Mouse (Mus musculus): ENCODE measurements around the gene Ifitm6. TPM values are rescaled to one million over a fixed set of nuclear protein-coding genes. Genes with fewer than 3 reads are reported as not detected.

Ifitm6 gene
- total RNA-seq, 2 experiments from 2014 or later: 22.5 to 48.1 TPM

- 0 out of 2 replicates have a peak, but pooled peaks have one; percentile 8 for ATAC-seq (replicated peaks; ENCODE audit: poor library complexity, severe bottlenecking)
These were observed 29.3 kb upstream of the Ifitm6 start for GRCm38 (mm10) chr7:141046931-141047580.

- ATAC-seq (replicated peaks; ENCODE audit: poor library complexity, severe bottlenecking): no peak
These were observed 24.8 kb upstream of the Ifitm6 start for GRCm38 (mm10) chr7:141042539-141042938.

- ATAC-seq (replicated peaks; ENCODE audit: poor library complexity, severe bottlenecking): no peak
These were observed 23.9 kb upstream of the Ifitm6 start for GRCm38 (mm10) chr7:141041661-141042060.

GRCm38 (mm10) chr7:141040867-141041606 lies 23.3 kb upstream of the Ifitm6 start:
- no peak for ATAC-seq (replicated peaks; ENCODE audit: poor library complexity, severe bottlenecking)

GRCm38 (mm10) chr7:141039386-141040107 lies 21.8 kb upstream of the Ifitm6 start:
- ATAC-seq (replicated peaks; ENCODE audit: poor library complexity, severe bottlenecking): no peak

GRCm38 (mm10) chr7:141038090-141039032 lies 20.6 kb upstream of the Ifitm6 start:
- peak; percentile 31 for ATAC-seq (replicated peaks; ENCODE audit: poor library complexity, severe bottlenecking)

GRCm38 (mm10) chr7:141036624-141037023 lies 18.9 kb upstream of the Ifitm6 start:
- peak; percentile 89 for ATAC-seq (replicated peaks; ENCODE audit: poor library complexity, severe bottlenecking)

- no peak for ATAC-seq (replicated peaks; ENCODE audit: poor library complexity, severe bottlenecking)
These were observed 14.9 kb upstream of the Ifitm6 start for GRCm38 (mm10) chr7:141032458-141033167.

GRCm38 (mm10) chr7:141030390-141030789 lies 12.7 kb upstream of the Ifitm6 start:
- no peak for ATAC-seq (replicated peaks; ENCODE audit: poor library complexity, severe bottlenecking)

- no peak for ATAC-seq (replicated peaks; ENCODE audit: poor library complexity, severe bottlenecking)
These were observed 11.1 kb upstream of the Ifitm6 start, which contains the start of gene Gm17387 for GRCm38 (mm10) chr7:141028831-141029230. Gm17387 (plus strand) TSS chr7:141029131.

- ATAC-seq (replicated peaks; ENCODE audit: poor library complexity, severe bottlenecking): no peak
These were observed 9.0 kb upstream of the Ifitm6 start for GRCm38 (mm10) chr7:141026740-141027098.

- ATAC-seq (replicated peaks; ENCODE audit: poor library complexity, severe bottlenecking): no peak
These were observed 8.5 kb upstream of the Ifitm6 start for GRCm38 (mm10) chr7:141026097-141026739.

- ATAC-seq (replicated peaks; ENCODE audit: poor library complexity, severe bottlenecking): peak; percentile 66
These were observed 7.4 kb upstream of the Ifitm6 start for GRCm38 (mm10) chr7:141024865-141025838.

- ATAC-seq (replicated peaks; ENCODE audit: poor library complexity, severe bottlenecking): peak; percentile 79
These were observed 4.0 kb upstream of the Ifitm6 start for GRCm38 (mm10) chr7:141021489-141022449.

- no peak for ATAC-seq (replicated peaks; ENCODE audit: poor library complexity, severe bottlenecking)
These were observed 1.3 kb upstream of the Ifitm6 start for GRCm38 (mm10) chr7:141019028-141019427.
